Mouse (Mus musculus) adrenal gland, postnatal 25 days (tissue): ENCODE results near the gene Gm49661. TPM values are rescaled to one million over a fixed set of nuclear protein-coding genes. Genes with fewer than 3 reads are reported as not detected.
A peak's percentile ranks its signal among the peaks of the same experiment; 100 is the strongest.

ENCODE experiments used
- DNase-seq: peaks from one replicate; pipeline ENCODE4 v3.0.0; 2021; ENCODE audit warnings: mixed read lengths
- microRNA-seq, 2 experiments: library from miRNA; unstranded; fragments of <30 nt; microRNA quantifications; one replicate each; pipeline ENCODE4 v1.2.0; 2021
- total RNA-seq: library from RNA; stranded (reverse); gene quantifications from 2 replicates; pipeline ENCODE4 v1.2.3, GENCODE M21; 2021

Gene Gm49661
- total RNA-seq, 1 experiment from 2014 or later = 4.4 TPM

GRCm38 (mm10) chr8:84933767-84934559 lies 35.3 kb downstream of the Gm49661 start:
- DNase-seq = no peak

DNA sequence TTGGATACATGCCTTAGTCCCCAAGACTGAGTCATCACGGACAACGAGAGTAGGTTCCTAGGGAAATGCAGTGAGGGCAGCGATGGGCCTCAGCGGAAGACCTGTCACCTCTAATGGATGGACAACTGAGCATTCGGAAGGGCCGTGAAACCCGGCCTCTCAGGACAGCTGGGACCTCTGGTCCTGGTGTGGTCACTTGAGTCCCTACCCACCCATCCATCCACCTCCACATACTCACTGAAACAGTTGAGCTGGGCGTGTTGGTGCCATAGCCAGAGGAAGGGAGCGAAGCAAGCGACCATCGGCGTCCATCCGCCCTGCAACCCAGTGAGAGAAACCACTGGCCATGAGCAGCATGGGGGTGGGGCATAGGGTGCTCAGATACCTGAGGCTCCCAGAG lies 38.7 kb downstream of the Gm49661 start:
- DNase-seq = no peak

DNA sequence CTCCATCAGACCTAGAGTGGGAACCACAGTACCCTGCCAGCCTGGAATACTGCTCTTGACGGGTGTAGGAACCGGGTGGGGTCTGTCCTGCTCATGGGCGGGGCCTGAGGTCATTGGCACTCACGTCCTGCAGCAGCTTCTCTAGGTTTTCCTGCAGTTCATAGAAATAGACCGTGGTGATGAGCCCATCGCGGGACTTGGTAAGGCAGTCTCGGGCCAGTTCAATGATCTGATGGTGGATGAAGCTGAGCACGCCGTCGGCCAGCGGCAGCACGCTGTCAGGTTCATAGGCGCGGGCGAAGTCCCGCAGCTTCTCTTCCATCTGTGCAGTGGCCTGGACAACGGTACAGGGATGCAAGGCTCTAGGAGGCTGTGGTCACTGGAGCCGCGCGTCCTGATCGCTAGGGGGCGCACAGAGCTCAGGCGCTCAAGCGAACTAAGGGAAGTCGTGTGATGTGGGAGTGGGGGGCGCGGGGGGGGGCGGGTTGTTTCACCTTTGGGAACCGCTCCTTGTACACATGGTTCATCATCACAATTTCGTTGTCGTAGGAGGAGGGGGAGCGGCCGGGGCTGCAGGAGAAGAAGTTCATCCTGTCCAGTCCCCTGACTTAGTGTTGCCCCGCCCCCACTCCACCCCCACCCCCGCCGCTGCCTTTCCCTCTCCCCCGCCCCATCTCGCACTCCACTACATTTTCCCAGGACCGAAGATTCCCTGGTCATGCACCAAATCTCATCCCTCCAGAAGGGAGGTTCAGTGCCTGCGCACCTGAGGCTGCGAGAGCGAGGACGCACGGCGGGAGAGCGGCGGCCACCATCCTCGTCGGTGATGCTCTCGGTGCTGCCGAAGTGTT lies 40.6 kb downstream of the Gm49661 start:
- peak; percentile 78 for DNase-seq

DNA sequence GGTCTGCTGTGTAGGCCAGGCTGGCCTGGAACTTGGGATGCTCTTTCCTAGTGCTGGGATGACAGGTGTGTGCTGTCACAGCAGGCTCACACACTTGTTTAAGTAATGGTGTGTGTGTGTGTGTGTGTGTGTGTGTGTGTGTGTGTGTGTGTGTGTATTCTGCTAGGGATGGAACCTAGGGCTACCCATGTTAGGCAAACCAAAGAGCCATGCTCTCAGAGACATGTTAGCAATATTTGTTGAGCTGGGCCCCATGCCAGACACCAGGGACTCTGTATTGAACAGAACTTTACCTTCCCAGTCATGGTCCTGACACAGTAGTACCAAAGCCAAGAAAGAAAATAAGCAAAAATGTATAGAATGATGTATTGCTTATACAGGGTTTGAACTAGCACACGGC lies 41.7 kb downstream of the Gm49661 start:
- no peak for DNase-seq

DNA sequence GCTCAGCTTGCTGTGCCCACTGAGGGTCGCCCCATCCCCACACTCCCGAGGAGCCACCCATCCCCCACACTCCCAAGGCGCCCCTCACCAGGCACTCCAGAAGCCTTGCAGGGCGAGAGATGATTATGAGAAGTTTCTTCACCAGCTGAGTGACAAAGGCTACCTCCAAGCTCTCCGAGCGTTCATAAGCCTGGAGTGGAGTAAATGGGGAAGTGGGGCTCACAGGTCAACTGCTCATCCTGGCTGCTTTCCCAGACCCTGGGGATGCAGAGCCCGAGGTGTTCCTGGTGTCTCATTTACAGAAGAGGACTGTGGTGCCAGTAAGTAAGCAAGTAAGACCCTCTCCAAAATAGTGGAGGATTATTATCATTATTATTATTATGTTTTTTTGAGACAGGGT lies 43.7 kb downstream of the Gm49661 start:
- no peak for DNase-seq

DNA sequence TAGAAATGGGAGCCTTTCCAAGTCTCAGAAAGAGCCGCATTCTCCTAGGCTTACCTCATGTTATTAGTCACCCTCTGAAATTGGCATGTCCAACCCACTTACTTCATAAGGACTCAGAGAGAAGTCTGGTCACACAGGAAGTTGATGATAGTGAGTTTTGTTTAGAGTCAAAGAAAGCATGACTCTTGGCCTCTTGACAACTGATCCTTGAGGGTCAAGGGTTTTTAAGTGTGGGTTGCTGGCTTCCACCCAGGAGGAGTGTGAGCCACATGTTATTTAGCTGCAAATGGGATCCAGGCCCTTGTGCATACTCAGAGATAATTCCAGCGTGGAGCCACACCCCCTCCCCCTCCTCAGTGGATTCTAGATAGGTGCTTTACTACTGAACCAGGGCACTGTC lies 47.6 kb downstream of the Gm49661 start:
- no peak for DNase-seq

DNA sequence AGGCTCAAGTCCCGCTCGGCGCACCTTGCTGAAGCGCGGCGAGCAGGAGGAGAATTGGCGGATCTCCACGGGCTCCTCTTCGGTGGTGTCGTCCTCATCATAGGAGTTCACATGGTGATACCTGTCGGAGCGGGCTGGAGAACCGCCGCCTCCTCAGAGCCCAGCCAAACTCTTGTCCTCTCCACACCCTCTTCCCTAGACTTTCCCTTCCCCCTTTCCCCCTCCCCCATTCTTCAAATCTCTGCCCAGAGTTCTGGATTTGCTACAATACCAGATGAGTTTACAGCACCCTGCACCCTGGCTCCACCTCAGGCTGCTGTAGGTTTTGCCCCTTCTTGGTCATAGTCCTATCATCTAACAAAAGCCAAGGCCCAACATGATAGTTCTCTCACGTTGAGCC lies 50.6 kb downstream of the Gm49661 start:
- DNase-seq = no peak

GRCm38 (mm10) chr8:84917781-84918180 lies 51.5 kb downstream of the Gm49661 start:
- no peak for DNase-seq

Small RNA genes within 50 kb of the gene (microRNA-seq; reads per million reads assigned to microRNA genes)
- gene Gm24197 = 0 reads per million in 2 experiments

Other genes starting within 250 kb of the Gm49661 start
- not detected in 2 replicates for gene G430095P16Rik, start 246.4 kb downstream of the Gm49661 start, total RNA-seq
- gene Nfix, start 169.1 kb downstream of the Gm49661 start, total RNA-seq = 87.7 and 111 TPM in 2 replicates
- 11.2 and 11.6 TPM in 2 replicates for gene Dand5, start 146.6 kb downstream of the Gm49661 start, total RNA-seq
- gene Gadd45gip1, start 137.9 kb downstream of the Gm49661 start, total RNA-seq = 55.1 and 59.9 TPM in 2 replicates
- gene Rad23a, start 128.8 kb downstream of the Gm49661 start, total RNA-seq = 116 and 120 TPM in 2 replicates
- 489 and 566 TPM in 2 replicates for gene Calr, start 122.5 kb downstream of the Gm49661 start, total RNA-seq
- gene Farsa, start 112.4 kb downstream of the Gm49661 start, total RNA-seq = 62.3 and 67.2 TPM in 2 replicates
- gene Syce2, start 97.3 kb downstream of the Gm49661 start, total RNA-seq = 10.6 and 13.9 TPM in 2 replicates
- gene Gcdh, start 75.5 kb downstream of the Gm49661 start, total RNA-seq = 47.7 and 59.5 TPM in 2 replicates
- 0.27 TPM in 1 of 2 replicates, not detected in the other for gene Klf1, start 67.5 kb downstream of the Gm49661 start, total RNA-seq
- 13.6 and 14.6 TPM in 2 replicates for gene Dnase2a, start 60.9 kb downstream of the Gm49661 start, total RNA-seq
- gene Mast1, start 32.1 kb downstream of the Gm49661 start, total RNA-seq = 1.3 and 3.0 TPM in 2 replicates
- not detected in 2 replicates for gene Rtbdn, start 22.4 kb downstream of the Gm49661 start, total RNA-seq
- gene Prdx2, start 154 bp upstream of the Gm49661 start, total RNA-seq = 496 and 624 TPM in 2 replicates
- 101 and 159 TPM in 2 replicates for gene Rnaseh2a, start 334 bp upstream of the Gm49661 start, total RNA-seq
- 32.8 and 33.2 TPM in 2 replicates for gene Junb, start 9.3 kb upstream of the Gm49661 start, total RNA-seq
- 7.7 and 10.8 TPM in 2 replicates for gene Hook2, start 21.2 kb upstream of the Gm49661 start, total RNA-seq
- not detected in 2 replicates for gene Best2, start 45.1 kb upstream of the Gm49661 start, total RNA-seq
- gene Asna1, start 55.8 kb upstream of the Gm49661 start, total RNA-seq = 95.0 and 105 TPM in 2 replicates
- gene Trir, start 57.4 kb upstream of the Gm49661 start, total RNA-seq = 152 and 164 TPM in 2 replicates
- 71.1 and 78.3 TPM in 2 replicates for gene Tnpo2, start 67.5 kb upstream of the Gm49661 start, total RNA-seq
- 17.7 and 21.7 TPM in 2 replicates for gene Fbxw9, start 90.6 kb upstream of the Gm49661 start, total RNA-seq
- gene Gm5741, start 98.5 kb upstream of the Gm49661 start, total RNA-seq = not detected in 2 replicates
- gene Dhps, start 102.3 kb upstream of the Gm49661 start, total RNA-seq = 25.8 and 36.9 TPM in 2 replicates
- 86.5 and 108 TPM in 2 replicates for gene Wdr83os, start 111.3 kb upstream of the Gm49661 start, total RNA-seq
- gene Wdr83, start 111.9 kb upstream of the Gm49661 start, total RNA-seq = 22.7 and 29.2 TPM in 2 replicates
- 54.3 and 58.5 TPM in 2 replicates for gene Man2b1, start 113.8 kb upstream of the Gm49661 start, total RNA-seq
- gene Zfp791, start 153.7 kb upstream of the Gm49661 start, total RNA-seq = 1.5 and 2.4 TPM in 2 replicates
- not detected in 2 replicates for gene Cks1brt, start 182.5 kb upstream of the Gm49661 start, total RNA-seq